Mouse (Mus musculus) midbrain, postnatal 0 days (tissue): Measurements from ENCODE around the gene Rab3b. TPM values are rescaled to one million over a fixed set of nuclear protein-coding genes. Genes with fewer than 3 reads are reported as not detected.

Experiments
- ATAC-seq: fragments of 200-750 bp; cut with Nextera tagmentation; 2 replicates; pipeline ENCODE4 v1.8.0; 2017; ENCODE audit warnings: moderate number of reproducible peaks, mild to moderate bottlenecking, moderate TSS enrichment, moderate library complexity; ENCODE audit not compliant: low FRiP score
- DNase-seq: peaks from one replicate; pipeline ENCODE4 v3.0.0-alpha.2; 2015; ENCODE audit warnings: low spot score
- H3K27ac ChIP-seq: fragments of 300-500 bp; sonication (generic); 2 replicates; pipeline ENCODE4 v1.5.1; 2014; ENCODE audit warnings: low read depth, mild to moderate bottlenecking, low read length, mixed read lengths
- H3K27me3 ChIP-seq: fragments of 300-500 bp; sonication (generic); 2 replicates; pipeline ENCODE4 v1.6.1; 2014; ENCODE audit warnings: low read length, control low read depth, mixed read lengths; ENCODE audit not compliant: insufficient read depth
- H3K36me3 ChIP-seq: fragments of 300-500 bp; sonication (generic); 2 replicates; pipeline ENCODE4 v1.6.1; 2014; ENCODE audit warnings: low read length, control low read depth, mixed read lengths; ENCODE audit not compliant: insufficient read depth
- H3K4me1 ChIP-seq: fragments of 300-500 bp; sonication (generic); 2 replicates; pipeline ENCODE4 v1.6.1; 2014; ENCODE audit warnings: mild to moderate bottlenecking, control low read depth, antibody characterized with exemption, low read length, mixed read lengths; ENCODE audit not compliant: insufficient read depth
- H3K4me2 ChIP-seq: fragments of 300-500 bp; sonication (generic); 2 replicates; pipeline ENCODE4 v1.6.1; 2014; ENCODE audit warnings: low read depth, mild to moderate bottlenecking, low read length, mixed read lengths; ENCODE audit not compliant: poor library complexity, severe bottlenecking
- H3K4me3 ChIP-seq: fragments of 300-500 bp; sonication (generic); 2 replicates; pipeline ENCODE4 v1.5.1; 2014; ENCODE audit warnings: low read depth, mild to moderate bottlenecking, low read length, moderate library complexity
- H3K9ac ChIP-seq: fragments of 300-500 bp; sonication (generic); replicated peaks from 2 replicates; pipeline ENCODE4 v1.6.1; 2014; ENCODE audit warnings: mild to moderate bottlenecking, low read length, moderate library complexity, mixed read lengths; ENCODE audit not compliant: poor library complexity, severe bottlenecking
- H3K9me3 ChIP-seq: fragments of 300-500 bp; sonication (generic); 2 replicates; pipeline ENCODE4 v1.6.1; 2016; ENCODE audit warnings: low read length, control low read depth
- CTCF ChIP-seq: IDR thresholded peaks from 2 replicates; pipeline ENCODE4 v1.5.1; 2016; ENCODE audit warnings: antibody characterized with exemption, mild to moderate bottlenecking
- WGBS: fragments of 180-500 bp; shearing (Covaris S2); extraction: QIAGEN DNeasy Blood & Tissue Kit; methylation state at CpG from one replicate; pipeline ENCODE4 v1.1.7; 2014; 5-methylcytosine and 5-hydroxymethylcytosine counted together
- polyA plus RNA-seq: library from polyadenylated mRNA; unstranded; fragments of >200 nt; fragmentation: Nextera tagmentation; extraction: Ambion mirVana; gene quantifications from 2 replicates; pipeline ENCODE4 v1.2.1, GENCODE M21; 2015
- total RNA-seq: library from RNA; depleted of rRNA; stranded (reverse); fragments of >200 nt; gene quantifications from 2 replicates; pipeline ENCODE4 v1.2.3, GENCODE M21; 2014

Rab3b gene
- total and polyA plus RNA-seq, 2 experiments from 2014 or later = 94.5 to 316 TPM

DNA sequence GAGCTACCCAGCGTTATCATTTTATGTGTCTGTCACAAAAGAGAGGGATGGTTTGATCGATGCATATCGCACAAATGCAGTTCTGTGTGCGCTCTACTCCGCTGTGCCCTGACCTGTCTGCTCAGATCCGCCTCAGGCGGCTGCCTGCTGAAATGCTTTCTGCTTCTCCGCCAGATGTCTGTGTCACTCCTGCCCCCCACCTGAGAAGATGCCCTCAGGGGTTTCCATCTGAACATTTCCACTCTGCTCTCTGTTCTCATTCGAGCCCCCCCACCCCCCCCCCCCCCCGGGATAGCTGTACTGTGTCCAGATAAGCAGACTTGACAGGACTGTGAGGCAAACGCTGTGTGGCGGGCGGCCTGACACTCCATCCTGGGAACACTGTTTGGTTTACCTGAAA is 5.0 kb downstream of the Rab3b start:
- H3K4me3 ChIP-seq = no peak overlapping the region
- no peaks in the 10 kb centered on the region for H3K36me3 ChIP-seq
- H3K9me3 ChIP-seq = no peaks in the 10 kb centered on the region
- ATAC-seq (no peak), DNase-seq (peak; percentile 12)
- no peak overlapping the region for H3K9ac ChIP-seq
- no peaks in the 10 kb centered on the region for H3K4me1 ChIP-seq
- H3K27me3 ChIP-seq = no peaks in the 10 kb centered on the region
- no peak for TF ChIP-seq CTCF
- H3K27ac ChIP-seq = no peak overlapping the region
- H3K4me2 ChIP-seq = no peak overlapping the region
- WGBS = 54% methylated on average over 13 of the region's 13 CpGs

DNA sequence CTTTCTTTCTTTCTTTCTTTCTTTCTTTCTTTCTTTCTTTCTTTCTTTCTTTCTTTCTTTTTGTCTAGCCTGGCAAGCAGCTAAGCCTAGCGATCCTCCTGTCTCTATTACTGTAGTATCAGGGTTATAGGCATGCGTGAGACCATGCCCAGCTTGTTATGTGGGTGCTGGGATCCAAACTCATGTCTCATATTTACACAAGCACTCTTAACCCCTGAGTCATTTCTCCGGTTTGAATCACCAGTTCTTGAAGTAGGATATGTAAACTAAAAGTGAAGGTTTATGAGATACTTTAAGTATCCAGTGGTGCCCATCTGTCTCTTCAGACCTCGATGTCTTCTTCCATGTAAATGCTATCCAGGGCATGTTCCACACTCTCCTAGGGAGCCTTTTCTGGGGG is 8.6 kb downstream of the Rab3b start:
- Histone ChIP-seq H3K9ac (no peak overlapping the region), H3K27ac (no peak overlapping the region), H3K4me1 (no peaks in the 10 kb centered on the region), H3K36me3 (0 out of 2 replicates have a peak, but pooled peaks cover 3% of the 10 kb centered on the region), H3K4me2 (no peak overlapping the region), H3K4me3 (no peak overlapping the region), H3K9me3 (no peaks in the 10 kb centered on the region), H3K27me3 (no peaks in the 10 kb centered on the region)
- DNase-seq (no peak), ATAC-seq (no peak)
- WGBS = 92% methylated on average over 4 of the region's 4 CpGs
- TF ChIP-seq CTCF = no peak

DNA sequence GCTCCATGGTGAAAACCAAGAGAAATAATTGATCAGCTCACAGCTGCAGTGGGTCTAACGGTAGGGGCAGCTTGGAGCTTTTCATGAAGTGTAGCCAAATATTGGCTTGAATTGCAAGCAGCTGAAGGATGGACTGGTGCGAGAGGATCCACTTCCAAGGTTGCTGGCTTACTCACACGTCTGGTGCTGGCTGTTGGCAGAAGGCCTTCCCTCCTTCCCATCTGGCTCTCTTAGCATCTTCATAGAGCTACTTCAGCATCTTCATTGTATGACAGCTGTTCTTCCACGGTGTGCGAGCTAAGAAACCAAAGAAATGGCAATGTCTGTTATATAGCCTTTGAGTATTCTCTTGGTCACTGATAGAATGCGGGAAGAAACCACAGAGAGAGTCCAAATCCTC is 12.0 kb downstream of the Rab3b start:
- no peaks in the 10 kb centered on the region for H3K4me1 ChIP-seq
- peak; percentile 18 for DNase-seq
- TF ChIP-seq CTCF = no peak
- H3K27me3 ChIP-seq = no peaks in the 10 kb centered on the region
- no peak overlapping the region for H3K4me2 ChIP-seq
- no peak for ATAC-seq
- H3K9ac ChIP-seq = no peak overlapping the region
- WGBS = 84% methylated on average over 6 of the region's 6 CpGs
- H3K4me3 ChIP-seq = no peak overlapping the region
- 0 out of 2 replicates have a peak, but pooled peaks cover 5% of the 10 kb centered on the region for H3K36me3 ChIP-seq
- no peak overlapping the region for H3K27ac ChIP-seq
- H3K9me3 ChIP-seq = no peaks in the 10 kb centered on the region

DNA sequence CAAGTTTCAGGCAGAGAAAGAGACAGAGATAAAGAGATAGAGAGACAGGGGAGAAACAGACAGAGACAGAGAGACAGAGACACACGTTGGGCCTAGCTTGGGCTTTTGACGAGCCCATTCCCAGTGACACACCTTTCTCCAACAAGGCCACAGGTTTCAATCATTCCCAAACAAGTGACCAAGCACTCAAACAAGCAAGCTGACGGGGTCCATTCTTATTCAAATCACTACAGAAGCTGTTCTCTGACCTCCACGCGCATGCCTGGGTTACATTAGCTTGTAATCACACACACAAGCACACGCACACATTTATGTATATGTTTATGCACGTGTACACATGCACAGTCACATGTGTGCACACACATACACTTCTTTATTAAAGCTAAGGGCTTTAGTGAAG is 21.6 kb downstream of the Rab3b start:
- H3K4me2 ChIP-seq = no peak overlapping the region
- DNase-seq = no peak
- no peaks in the 10 kb centered on the region for H3K27me3 ChIP-seq
- no peak overlapping the region for H3K27ac ChIP-seq
- no peaks in the 10 kb centered on the region for H3K9me3 ChIP-seq
- WGBS = 75% methylated on average over 7 of the region's 7 CpGs
- H3K4me3 ChIP-seq = no peak overlapping the region
- TF ChIP-seq CTCF = no peak
- H3K36me3 ChIP-seq = no peaks in the 10 kb centered on the region
- ATAC-seq = no peak
- H3K9ac ChIP-seq = no peak overlapping the region
- H3K4me1 ChIP-seq = no peaks in the 10 kb centered on the region

DNA sequence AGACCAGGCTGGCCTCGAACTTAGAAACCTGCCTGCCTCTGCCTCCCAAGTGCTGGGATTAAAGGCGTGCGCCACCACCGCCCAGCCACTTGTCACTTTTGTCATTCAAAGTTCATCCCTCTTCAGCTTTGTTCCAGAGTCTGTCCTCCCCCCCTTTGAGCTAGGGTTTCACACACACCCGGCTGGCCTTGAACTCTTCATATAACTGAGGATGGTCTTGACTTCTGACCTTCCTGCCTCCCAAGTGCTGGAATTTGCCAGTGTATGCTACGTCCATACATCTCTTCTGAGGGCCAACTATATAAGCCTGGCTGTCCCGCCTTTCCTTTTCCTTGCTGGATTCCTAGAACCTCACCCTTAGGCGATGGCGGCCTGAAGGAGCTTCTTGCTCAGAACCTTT is 24.0 kb downstream of the Rab3b start:
- Histone ChIP-seq H3K4me2 (no peak overlapping the region), H3K27ac (no peak overlapping the region), H3K4me1 (no peaks in the 10 kb centered on the region), H3K36me3 (no peaks in the 10 kb centered on the region), H3K9ac (no peak overlapping the region), H3K4me3 (no peak overlapping the region), H3K27me3 (no peaks in the 10 kb centered on the region), H3K9me3 (no peaks in the 10 kb centered on the region)
- no peak for ATAC-seq
- DNase-seq = no peak
- 95% methylated on average over 9 of the region's 9 CpGs for WGBS
- no peak for TF ChIP-seq CTCF

DNA sequence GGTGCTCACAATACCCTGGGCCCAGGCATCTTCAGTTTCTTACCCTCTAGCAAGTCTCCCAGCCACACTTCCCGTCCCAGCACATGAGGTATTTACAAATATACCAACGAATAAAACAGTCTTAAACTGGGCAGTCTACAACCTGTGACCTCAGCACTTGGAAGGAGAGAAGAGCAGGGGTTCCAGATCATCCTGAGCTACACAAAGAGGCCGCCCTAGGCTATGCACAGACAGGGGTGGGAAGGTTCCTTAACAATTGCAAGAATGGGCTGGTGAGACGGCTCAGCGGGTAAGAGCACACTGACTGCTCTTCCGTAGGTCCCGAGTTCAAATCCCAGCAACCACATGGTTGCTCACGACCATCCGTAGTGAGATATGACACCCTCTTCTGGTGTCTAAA is 24.5 kb downstream of the Rab3b start:
- Histone ChIP-seq H3K27me3 (no peaks in the 10 kb centered on the region), H3K4me2 (no peak overlapping the region), H3K9ac (no peak overlapping the region), H3K4me1 (no peaks in the 10 kb centered on the region), H3K27ac (no peak overlapping the region), H3K36me3 (no peaks in the 10 kb centered on the region), H3K9me3 (no peaks in the 10 kb centered on the region), H3K4me3 (no peak overlapping the region)
- DNase-seq (no peak), ATAC-seq (no peak)
- 94% methylated on average over 9 of the region's 9 CpGs for WGBS
- no peak for TF ChIP-seq CTCF

DNA sequence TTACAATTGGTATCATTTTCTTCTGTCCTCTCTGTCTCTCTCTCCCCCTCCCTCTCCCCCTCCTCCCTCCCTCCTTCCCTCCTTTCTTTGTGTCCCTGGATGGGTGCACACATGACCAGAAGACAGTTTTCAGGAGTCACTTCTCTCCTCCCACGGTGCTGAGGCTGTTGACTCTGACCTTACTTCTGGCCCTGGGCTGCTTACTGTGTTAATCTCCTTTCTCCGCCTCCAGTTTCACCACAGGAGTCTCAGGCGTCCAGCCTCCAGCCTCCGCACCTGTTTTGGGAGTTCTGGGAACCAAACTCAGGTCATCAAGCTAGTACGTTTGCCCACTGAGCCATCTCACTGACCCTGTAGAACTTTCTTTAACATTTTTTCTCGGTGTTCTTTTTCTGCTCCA is 25.2 kb downstream of the Rab3b start:
- Histone ChIP-seq H3K27ac (no peak overlapping the region), H3K27me3 (no peaks in the 10 kb centered on the region), H3K9me3 (no peaks in the 10 kb centered on the region), H3K4me3 (no peak overlapping the region), H3K9ac (no peak overlapping the region), H3K36me3 (no peaks in the 10 kb centered on the region), H3K4me2 (no peak overlapping the region), H3K4me1 (no peaks in the 10 kb centered on the region)
- 44% methylated on average over 6 of the region's 6 CpGs for WGBS
- DNase-seq (no peak), ATAC-seq (no peak)
- TF ChIP-seq CTCF = no peak
